Mouse (Mus musculus): ENCODE results near the gene Tmem184b. TPM values are rescaled to one million over a fixed set of nuclear protein-coding genes. Genes with fewer than 3 reads are reported as not detected.
A peak's percentile ranks its signal among the peaks of the same experiment; 100 is the strongest.

Gene Tmem184b
- 10 to 100 TPM; 67.6 to 73.5 TPM for total RNA-seq (2021)

DNA sequence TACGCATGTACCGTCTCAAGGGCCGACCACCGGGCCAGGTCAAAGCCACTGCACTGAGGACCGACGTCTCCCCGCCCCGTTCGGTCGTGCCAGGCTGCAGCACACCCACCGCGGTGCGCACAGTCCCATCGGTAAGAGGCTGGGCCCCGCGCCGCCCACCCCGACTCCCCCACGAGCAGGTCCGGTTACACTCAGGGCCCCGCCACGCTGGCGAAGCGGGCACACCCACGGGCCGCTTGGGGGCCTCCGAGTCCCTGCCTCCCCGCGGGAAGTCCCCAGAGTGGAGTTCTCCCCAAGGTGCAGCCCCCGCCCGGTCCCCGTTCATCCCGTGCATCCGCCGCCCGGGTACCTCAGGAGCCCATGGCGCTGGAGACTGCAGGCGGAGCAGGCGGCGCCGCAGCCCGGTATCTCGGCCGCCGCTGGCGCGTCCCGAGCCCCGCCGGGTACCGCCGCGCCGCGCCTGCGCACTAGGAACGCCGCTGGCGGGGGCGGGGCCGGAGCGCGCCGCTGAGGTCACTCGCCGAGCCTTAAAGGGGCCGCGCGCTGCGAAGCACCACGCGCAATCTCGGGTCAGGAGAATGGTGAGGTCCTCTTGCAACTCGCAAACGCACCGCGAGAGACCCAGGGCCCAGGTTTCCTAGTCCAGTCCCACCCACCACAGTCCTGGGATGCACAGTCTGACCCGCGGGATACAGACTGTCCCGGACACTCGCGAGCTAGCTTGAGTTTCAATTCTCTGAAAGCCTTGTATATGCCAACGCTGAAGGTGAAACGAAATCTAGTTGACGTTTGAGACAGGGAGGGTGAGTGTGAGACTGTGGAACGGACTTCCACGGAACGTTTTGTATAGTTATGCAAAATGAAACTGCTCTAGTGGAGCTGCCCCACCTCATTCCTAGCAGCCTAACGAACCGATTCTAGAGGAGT, at the start of gene Tmem184b:
Tmem184b (minus strand) TSS at position 734 of the 927 bp plus-strand sequence.
- DNase-seq (ENCODE audit: low spot score in 2 of 2): peak; percentile 87 to 93
- intact Hi-C loops (cut with DNase I): loop anchor here (5.0 kb wide), 1 partner anchor 39 kb away; no protein-coding TSS in a partner anchor

- intact Hi-C loops (cut with DNase I): no loop called here
- DNase-seq (ENCODE audit: low spot score in 2 of 2): no peak
These were observed 44.7 kb upstream of the Tmem184b start for GRCm38 (mm10) chr15:79448041-79448440.

DNA sequence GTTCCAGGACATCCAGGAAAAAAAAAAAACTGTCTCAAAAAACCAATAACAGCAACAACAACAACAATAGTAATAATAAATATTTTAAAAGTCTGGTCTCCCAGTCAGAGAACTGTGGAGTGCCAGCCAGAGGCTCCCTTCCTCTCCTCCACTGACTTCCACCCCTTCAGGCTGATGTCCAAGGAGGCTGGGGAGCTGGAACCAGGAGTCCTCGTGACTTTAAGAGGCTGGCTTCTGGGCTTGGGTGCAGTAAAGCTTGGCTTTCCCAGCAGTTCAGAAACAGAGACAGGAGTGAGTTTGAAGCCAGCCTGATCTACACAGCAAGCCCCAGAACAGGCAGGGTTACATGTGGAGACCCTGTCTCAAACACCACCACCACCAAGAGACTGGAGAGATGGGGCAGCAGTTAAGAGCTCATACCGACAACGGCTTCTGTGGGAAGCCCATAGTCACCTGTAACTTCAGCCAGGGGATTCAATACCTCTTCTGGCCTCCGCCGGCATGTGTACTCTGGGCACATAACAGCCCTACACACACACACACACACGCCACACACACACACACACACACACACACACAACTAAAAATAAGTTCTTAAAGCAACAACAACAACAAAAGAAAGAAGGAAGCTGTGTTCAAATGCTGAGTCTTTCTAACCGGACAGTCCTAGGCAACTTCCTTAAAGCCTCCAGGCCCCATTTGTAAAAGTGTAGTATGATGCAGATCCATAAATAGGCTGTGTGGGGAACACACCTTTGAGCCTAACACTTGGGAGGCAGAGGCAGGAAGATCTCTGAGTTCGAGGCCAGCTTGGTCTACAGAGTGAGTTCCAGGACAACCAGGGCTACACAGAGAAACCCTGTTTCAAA, 42.7 kb upstream of the Tmem184b start:
- intact Hi-C loops (cut with DNase I): no loop called here
- no peak for DNase-seq (ENCODE audit: low spot score in 2 of 2)

GRCm38 (mm10) chr15:79443856-79444410, 40.6 kb upstream of the Tmem184b start:
- intact Hi-C loops (cut with DNase I): loop anchor here (5.0 kb wide), 1 partner anchor 42 kb away; the partner anchor contains the start of gene Tmem184b

GRCm38 (mm10) chr15:79442961-79443518, 39.7 kb upstream of the Tmem184b start:
- peak; percentile 24 to 28 for DNase-seq (ENCODE audit: low spot score in 2 of 2)
- intact Hi-C loops (cut with DNase I): loop anchor here (5.0 kb wide), 1 partner anchor 41 kb away; the partner anchor contains the start of gene Tmem184b

More at GRCm38 (mm10) chr15:79443856-79444410, 40.6 kb upstream of the Tmem184b start:
- DNase-seq (ENCODE audit: low spot score in 2 of 2): peak; percentile 63 to 74

DNA sequence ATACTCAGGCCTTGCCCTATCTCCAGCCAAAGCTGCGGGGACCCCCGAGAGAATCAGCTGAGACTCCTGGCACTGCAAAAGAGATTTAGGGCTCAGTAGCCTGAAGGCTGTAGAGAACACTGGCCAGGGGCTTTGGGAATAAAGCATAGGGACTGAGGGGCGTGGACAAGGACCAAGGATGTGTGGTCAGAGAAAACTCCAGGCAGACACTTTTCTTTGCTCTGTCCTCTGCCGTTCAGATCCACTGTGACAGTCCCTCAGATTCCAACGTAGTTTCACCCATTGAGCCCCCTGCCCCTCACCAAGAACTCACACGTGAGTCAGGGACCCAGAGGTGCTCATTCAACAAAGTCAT, 38.9 kb upstream of the Tmem184b start:
- intact Hi-C loops (cut with DNase I): loop anchor here (5.0 kb wide), 1 partner anchor 40 kb away; the partner anchor contains the start of gene Tmem184b
- no peak for DNase-seq (ENCODE audit: low spot score in 2 of 2)

GRCm38 (mm10) chr15:79441331-79442256, 38.2 kb upstream of the Tmem184b start:
- intact Hi-C loops (cut with DNase I): loop anchor here (5.0 kb wide), 1 partner anchor 39 kb away; the partner anchor contains the start of gene Tmem184b

DNA sequence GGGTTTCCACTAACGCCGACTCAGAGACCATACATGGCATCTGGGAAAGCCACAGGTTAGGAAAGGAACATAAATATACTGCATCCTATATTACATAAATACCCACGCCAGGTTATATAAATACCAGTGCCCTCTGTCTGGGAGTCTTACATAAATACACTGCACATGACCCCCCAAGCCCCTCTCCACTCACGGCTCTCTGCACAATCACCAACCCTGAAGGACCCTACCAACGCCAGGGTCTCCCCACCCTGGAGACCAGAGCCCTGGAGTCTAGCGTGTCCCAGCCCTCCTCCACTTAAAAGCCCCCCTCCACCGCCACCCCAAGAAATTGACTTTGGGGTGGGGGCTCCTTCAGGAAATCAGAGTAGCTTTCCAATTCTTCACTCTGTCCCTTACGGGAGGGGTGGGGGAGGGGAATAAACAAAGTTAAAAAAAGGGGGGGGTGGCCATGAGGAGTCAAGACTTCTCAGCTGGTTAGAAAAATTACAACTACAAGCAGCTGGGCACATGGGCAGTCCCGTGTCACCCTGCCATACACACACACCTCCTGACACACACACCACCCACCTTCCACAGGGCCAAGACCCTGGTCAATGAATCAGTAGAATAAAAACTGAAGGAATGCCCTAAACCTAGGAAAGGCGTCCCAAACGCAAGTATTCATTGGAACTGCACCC, 37.4 kb upstream of the Tmem184b start:
- no peak for DNase-seq (ENCODE audit: low spot score in 2 of 2)
- intact Hi-C loops (cut with DNase I): loop anchor here (5.0 kb wide), 1 partner anchor 38 kb away; the partner anchor contains the start of gene Tmem184b

More at GRCm38 (mm10) chr15:79441331-79442256, 38.2 kb upstream of the Tmem184b start:
- peak; percentile 80 to 81 for DNase-seq (ENCODE audit: low spot score in 2 of 2)

DNA sequence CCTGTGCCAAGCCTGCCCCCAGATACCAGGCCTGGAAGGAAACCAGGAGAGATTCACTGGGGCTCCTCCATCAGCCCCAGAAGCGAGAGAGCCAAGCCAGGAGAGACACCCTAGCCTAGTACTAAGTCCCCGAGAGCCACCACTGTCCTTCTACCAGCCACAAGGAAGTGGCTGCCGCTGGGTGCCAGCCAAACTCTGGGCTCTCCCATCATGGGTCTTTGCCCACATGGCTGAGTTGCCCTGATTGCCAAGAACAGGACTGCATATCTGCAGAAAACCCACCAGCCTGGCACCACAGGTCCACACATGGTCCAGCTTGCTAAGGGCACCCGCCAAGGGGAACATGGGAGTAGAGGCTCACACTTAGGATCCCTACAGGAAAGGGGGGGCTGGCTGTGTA, 36.9 kb upstream of the Tmem184b start:
- DNase-seq (ENCODE audit: low spot score in 2 of 2): peak; percentile 50 to 64
- intact Hi-C loops (cut with DNase I): loop anchor here (5.0 kb wide), 1 partner anchor 38 kb away; the partner anchor contains the start of gene Tmem184b

GRCm38 (mm10) chr15:79439386-79439785, 36.0 kb upstream of the Tmem184b start:
- DNase-seq (ENCODE audit: low spot score in 2 of 2): no peak
- intact Hi-C loops (cut with DNase I): no loop called here

DNA sequence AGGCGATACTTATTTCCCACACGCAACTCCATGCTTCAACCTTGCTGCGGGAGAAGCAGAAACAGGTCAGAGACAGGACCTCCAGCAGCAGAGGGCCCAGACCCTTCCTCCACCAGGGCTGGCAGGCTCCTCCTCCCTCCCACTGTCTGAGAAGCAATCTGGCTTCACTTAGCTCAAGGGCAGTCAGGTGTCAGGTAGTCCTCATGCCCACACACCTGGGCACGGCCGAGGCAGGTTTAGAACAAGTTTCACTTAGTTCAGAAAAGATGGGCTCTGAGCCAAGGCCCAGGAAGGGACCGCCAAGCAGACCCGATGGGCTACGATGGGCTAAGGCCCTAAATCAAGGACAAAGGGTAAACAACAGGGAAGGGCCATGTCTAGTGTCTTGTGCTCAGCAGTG, 35.4 kb upstream of the Tmem184b start:
- DNase-seq (ENCODE audit: low spot score in 2 of 2): no peak
- intact Hi-C loops (cut with DNase I): no loop called here

DNA sequence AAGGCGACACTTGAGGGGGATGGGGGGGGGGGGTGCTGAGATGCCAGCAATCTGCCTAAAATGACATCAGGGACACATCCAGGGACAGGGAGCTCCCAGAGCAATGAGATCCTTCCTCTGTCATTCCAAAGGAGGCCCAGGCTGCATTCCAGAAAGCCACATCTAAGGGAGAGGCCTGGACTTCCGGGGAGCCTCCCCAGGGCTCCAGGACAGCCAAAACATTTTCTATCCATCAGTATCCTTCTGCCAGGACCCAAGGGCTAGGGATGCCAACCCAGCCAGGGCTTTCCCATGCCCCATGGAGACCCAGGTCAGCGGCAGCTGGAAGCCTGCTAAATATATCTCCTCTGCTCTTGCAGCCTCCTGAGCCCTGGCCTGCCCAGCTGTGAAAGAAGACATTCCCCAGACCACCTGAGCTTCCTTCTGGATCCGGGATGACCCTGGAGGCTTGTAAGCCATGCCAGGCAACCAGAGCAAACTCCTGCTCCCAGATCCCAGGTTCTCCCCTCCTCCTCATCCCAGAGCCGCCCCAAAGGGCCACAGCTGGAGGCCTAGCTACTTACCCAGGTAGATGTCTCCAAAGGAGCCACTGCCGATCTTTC, 34.9 kb upstream of the Tmem184b start:
- DNase-seq (ENCODE audit: low spot score in 2 of 2): no peak
- intact Hi-C loops (cut with DNase I): no loop called here

GRCm38 (mm10) chr15:79437541-79438208, 34.3 kb upstream of the Tmem184b start:
- no peak for DNase-seq (ENCODE audit: low spot score in 2 of 2)
- intact Hi-C loops (cut with DNase I): no loop called here

GRCm38 (mm10) chr15:79436481-79436921, 33.1 kb upstream of the Tmem184b start:
- intact Hi-C loops (cut with DNase I): no loop called here
- no peak for DNase-seq (ENCODE audit: low spot score in 2 of 2)

GRCm38 (mm10) chr15:79435191-79435671, 31.9 kb upstream of the Tmem184b start:
- intact Hi-C loops (cut with DNase I): no loop called here
- DNase-seq (ENCODE audit: low spot score in 2 of 2): no peak

DNA sequence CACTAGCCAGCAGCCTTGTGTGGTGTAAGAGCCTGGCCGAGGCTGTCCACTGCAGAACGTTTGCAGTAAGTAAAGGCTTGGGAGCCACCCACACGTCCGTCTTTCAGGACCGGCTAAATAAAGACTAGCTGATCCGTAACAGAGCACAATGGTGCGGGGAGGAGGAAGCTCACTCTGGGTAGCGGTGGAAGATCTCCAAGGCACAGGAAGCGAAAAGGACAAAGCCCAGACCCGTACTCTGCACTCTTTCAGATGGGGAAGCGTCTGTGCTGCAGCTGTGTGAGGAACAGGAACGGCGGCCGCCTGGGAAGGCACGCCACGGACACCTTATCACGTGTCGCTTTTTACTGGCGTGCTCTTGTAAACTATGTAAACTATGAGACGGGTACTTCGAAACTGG, 29.5 kb upstream of the Tmem184b start:
- DNase-seq (ENCODE audit: low spot score in 2 of 2): peak; percentile 56
- intact Hi-C loops (cut with DNase I): loop anchor here (2.0 kb wide), 1 partner anchor 78 kb away; no protein-coding TSS in a partner anchor
